In genomic region chr3:153553712-153554111, GRCm38 (mm10) we compare ENCODE assay signal across 17 mouse cellular contexts.
DNase-seq lines count a peak whose midpoint lies in the region; ATAC-seq and TF ChIP-seq lines count a peak whose summit lies in the region.
"Had no signal": no experiment of that assay in that cellular context is flagged by ENCODE, and none has a peak within 500 bp of the region (broad histone marks: within the 10 kb centered on the region; RNA-seq: fewer than 3 reads in every experiment).

No protein-coding gene starts in this region.

- H3K27me3 ChIP-seq in hindbrain, embryonic 15.5 days = no peaks in the 10 kb centered on the region
- H3K27me3 ChIP-seq in hindbrain, embryonic 16.5 days (replicated peaks; ENCODE audit: control insufficient read depth, insufficient read depth, low read length) = no peaks in the 10 kb centered on the region
- H3K27me3 ChIP-seq in liver, embryonic 12.5 days (replicated peaks) = no peaks in the 10 kb centered on the region
- H3K27me3 ChIP-seq in liver, postnatal 0 days (ENCODE audit: insufficient read depth, low read length) = no peaks in the 10 kb centered on the region
- no peaks in the 10 kb centered on the region for H3K27me3 ChIP-seq in intestine, postnatal 0 days (replicated peaks; ENCODE audit: control insufficient read depth, insufficient read depth, low read length)
- H3K27me3 ChIP-seq in limb, embryonic 13.5 days = no peaks in the 10 kb centered on the region
- H3K27me3 ChIP-seq: heart, embryonic 13.5 days; neural tube, embryonic 13.5 days had no signal

- no peak for TF ChIP-seq CTCF in liver, postnatal 0 days (IDR thresholded peaks at IDR 0.05; ENCODE audit: low read depth)
- TF ChIP-seq CTCF in intestine, postnatal 0 days (IDR thresholded peaks at IDR 0.05; ENCODE audit: low read depth) = no peak
- no peak for TF ChIP-seq CTCF in layer of hippocampus, adult 2 months (conservative IDR thresholded peaks at IDR 0.05)

- TF ChIP-seq EP300 in liver, postnatal 0 days (IDR thresholded peaks at IDR 0.05; ENCODE audit: low read depth) = no peak

- no peak overlapping the region for H3K27ac ChIP-seq in hindbrain, embryonic 15.5 days (replicated peaks)
- no peak overlapping the region for H3K27ac ChIP-seq in hindbrain, embryonic 16.5 days (ENCODE audit: low read depth, low read length)
- H3K27ac ChIP-seq in liver, embryonic 12.5 days = no peak overlapping the region
- H3K27ac ChIP-seq in liver, postnatal 0 days (ENCODE audit: low read depth) = no peak overlapping the region
- no peak overlapping the region for H3K27ac ChIP-seq in intestine, postnatal 0 days (ENCODE audit: low read depth, low read length)
- H3K27ac ChIP-seq in limb, embryonic 13.5 days = no peak overlapping the region
- H3K27ac ChIP-seq in layer of hippocampus, adult 2 months = no peak overlapping the region
- H3K27ac ChIP-seq: embryonic facial prominence, embryonic 10.5 days; heart, embryonic 13.5 days; neural tube, embryonic 13.5 days had no signal

- H3K4me3 ChIP-seq in hindbrain, embryonic 15.5 days = no peak overlapping the region
- no peak overlapping the region for H3K4me3 ChIP-seq in hindbrain, embryonic 16.5 days (ENCODE audit: low read length)
- H3K4me3 ChIP-seq in liver, embryonic 12.5 days = no peak overlapping the region
- no peak overlapping the region for H3K4me3 ChIP-seq in liver, postnatal 0 days (ENCODE audit: low read depth, low read length)
- no peak overlapping the region for H3K4me3 ChIP-seq in intestine, postnatal 0 days (ENCODE audit: low read depth, low read length)
- no peak overlapping the region for H3K4me3 ChIP-seq in limb, embryonic 13.5 days
- no peak overlapping the region for H3K4me3 ChIP-seq in layer of hippocampus, adult 2 months
- H3K4me3 ChIP-seq: embryonic facial prominence, embryonic 10.5 days; heart, embryonic 13.5 days; neural tube, embryonic 13.5 days had no signal

- DNase-seq in liver, postnatal 0 days = no peak
- DNase-seq in layer of hippocampus, adult 2 months (ENCODE audit: low spot score in 2 of 2) = no peak
- DNase-seq: adrenal gland, adult 8-10 months; cerebellum, adult 9-10 months; gastrocnemius, postnatal 36 days; heart, postnatal 4 days; thymus, postnatal 14 days had no signal

- no peaks in the 10 kb centered on the region for H3K9me3 ChIP-seq in hindbrain, embryonic 15.5 days
- no peaks in the 10 kb centered on the region for H3K9me3 ChIP-seq in hindbrain, embryonic 16.5 days (ENCODE audit: control insufficient read depth, low read length)
- no peaks in the 10 kb centered on the region for H3K9me3 ChIP-seq in liver, embryonic 12.5 days (replicated peaks)
- H3K9me3 ChIP-seq in liver, postnatal 0 days (ENCODE audit: low read length) = no peaks in the 10 kb centered on the region
- no peaks in the 10 kb centered on the region for H3K9me3 ChIP-seq in intestine, postnatal 0 days (ENCODE audit: control insufficient read depth)
- no peaks in the 10 kb centered on the region for H3K9me3 ChIP-seq in limb, embryonic 13.5 days
- H3K9me3 ChIP-seq: embryonic facial prominence, embryonic 10.5 days; heart, embryonic 13.5 days; neural tube, embryonic 13.5 days had no signal

- 0 out of 2 replicates have a peak, but pooled peaks have one; percentile 23 for ATAC-seq in hindbrain, embryonic 15.5 days (ENCODE audit: low FRiP score, low read depth)
- ATAC-seq in hindbrain, embryonic 16.5 days = no peak
- 0 out of 2 replicates have a peak, but pooled peaks have one; percentile 10 for ATAC-seq in liver, embryonic 12.5 days
- no peak for ATAC-seq in liver, postnatal 0 days
- ATAC-seq in intestine, postnatal 0 days = peak; percentile 16; the same call in 1 of the 2 replicates
- ATAC-seq in limb, embryonic 13.5 days (ENCODE audit: low FRiP score, low read depth) = 0 out of 2 replicates have a peak, but pooled peaks have one; percentile 36
- ATAC-seq: forebrain, embryonic 16.5 days; lung, postnatal 0 days had no signal

- H3K4me2 ChIP-seq in hindbrain, embryonic 15.5 days = no peak overlapping the region
- H3K4me2 ChIP-seq in hindbrain, embryonic 16.5 days (ENCODE audit: low read length) = no peak overlapping the region
- no peak overlapping the region for H3K4me2 ChIP-seq in liver, embryonic 12.5 days
- no peak overlapping the region for H3K4me2 ChIP-seq in liver, postnatal 0 days (ENCODE audit: low read depth, low read length)
- H3K4me2 ChIP-seq in intestine, postnatal 0 days (replicated peaks; ENCODE audit: low read depth) = no peak overlapping the region
- H3K4me2 ChIP-seq in limb, embryonic 13.5 days (replicated peaks) = no peak overlapping the region
- H3K4me2 ChIP-seq: heart, embryonic 13.5 days; neural tube, embryonic 13.5 days had no signal

- no peak overlapping the region for H3K9ac ChIP-seq in hindbrain, embryonic 15.5 days
- H3K9ac ChIP-seq in hindbrain, embryonic 16.5 days (ENCODE audit: low read depth, low read length) = no peak overlapping the region
- H3K9ac ChIP-seq in liver, embryonic 12.5 days = no peak overlapping the region
- H3K9ac ChIP-seq in liver, postnatal 0 days (replicated peaks) = no peak overlapping the region
- no peak overlapping the region for H3K9ac ChIP-seq in intestine, postnatal 0 days (ENCODE audit: low read depth, low read length)
- H3K9ac ChIP-seq in limb, embryonic 13.5 days = no peak overlapping the region
- H3K9ac ChIP-seq: heart, embryonic 13.5 days; neural tube, embryonic 13.5 days had no signal

- no peaks in the 10 kb centered on the region for H3K36me3 ChIP-seq in hindbrain, embryonic 15.5 days
- H3K36me3 ChIP-seq in hindbrain, embryonic 16.5 days (ENCODE audit: control insufficient read depth, insufficient read depth, low read length) = no peaks in the 10 kb centered on the region
- H3K36me3 ChIP-seq in liver, embryonic 12.5 days = no peaks in the 10 kb centered on the region
- H3K36me3 ChIP-seq in liver, postnatal 0 days (replicated peaks; ENCODE audit: insufficient read depth, low read length) = no peaks in the 10 kb centered on the region
- no peaks in the 10 kb centered on the region for H3K36me3 ChIP-seq in intestine, postnatal 0 days (ENCODE audit: control insufficient read depth, insufficient read depth)
- no peaks in the 10 kb centered on the region for H3K36me3 ChIP-seq in limb, embryonic 13.5 days
- H3K36me3 ChIP-seq: embryonic facial prominence, embryonic 10.5 days; heart, embryonic 13.5 days; neural tube, embryonic 13.5 days had no signal

- peaks cover 5% of the 10 kb centered on the region; the same call in 1 of the 2 replicates for H3K4me1 ChIP-seq in hindbrain, embryonic 15.5 days (replicated peaks)
- H3K4me1 ChIP-seq in hindbrain, embryonic 16.5 days (ENCODE audit: control insufficient read depth, insufficient read depth, low read depth, low read length) = peaks cover 2% of the 10 kb centered on the region; the same call in 1 of the 2 replicates
- no peaks in the 10 kb centered on the region for H3K4me1 ChIP-seq in liver, embryonic 12.5 days
- no peaks in the 10 kb centered on the region for H3K4me1 ChIP-seq in liver, postnatal 0 days (ENCODE audit: insufficient read depth)
- H3K4me1 ChIP-seq in intestine, postnatal 0 days (replicated peaks; ENCODE audit: control insufficient read depth, insufficient read depth, low read length) = no peaks in the 10 kb centered on the region
- H3K4me1 ChIP-seq in limb, embryonic 13.5 days = no peaks in the 10 kb centered on the region
- H3K4me1 ChIP-seq: neural tube, embryonic 13.5 days had no signal

- WGBS in hindbrain, embryonic 15.5 days = 97% methylated on average over 3 of the region's 3 CpGs
- WGBS in hindbrain, embryonic 16.5 days = 94% methylated on average over 3 of the region's 3 CpGs
- 86% methylated on average over 3 of the region's 3 CpGs for WGBS in liver, embryonic 12.5 days (ENCODE audit: insufficient replicate concordance)
- 87% methylated on average over 3 of the region's 3 CpGs for WGBS in liver, postnatal 0 days (ENCODE audit: insufficient replicate concordance)
- WGBS in intestine, postnatal 0 days = 95% methylated on average over 3 of the region's 3 CpGs
- WGBS in limb, embryonic 13.5 days = 96% methylated on average over 3 of the region's 3 CpGs

Comparison
In these comparisons a context has a peak if more than half of its experiments do, and no peak if none do; other contexts are left out.
1. ATAC-seq: peak in hindbrain, embryonic 15.5 days (single experiment), liver, embryonic 12.5 days (single experiment), intestine, postnatal 0 days (single experiment) and limb, embryonic 13.5 days (single experiment); none in hindbrain, embryonic 16.5 days (single experiment) and liver, postnatal 0 days (single experiment).